Mouse (Mus musculus) ovary, adult 10 weeks (tissue): Measurements from ENCODE around the gene AI464131. TPM values are rescaled to one million over a fixed set of nuclear protein-coding genes. Genes with fewer than 3 reads are reported as not detected.

Experiments
- polyA plus RNA-seq: library from polyadenylated mRNA; stranded (reverse); fragments of 350-450 nt; fragmentation: Illumina TruSeq; extraction: RNeasy Lipid Tissue Mini Kit (QIAGEN cat#74804); gene quantifications from one replicate; pipeline ENCODE4 v1.2.3, GENCODE M21; 2014

AI464131 gene
- 2.4 TPM for polyA plus RNA-seq

GRCm38 (mm10) chr4:41502986-41503412 lies at the start of gene AI464131:
Gene AI464131, minus strand, starts transcription at chr4:41503076.

GRCm38 (mm10) chr4:41517233-41517632 lies 14.4 kb upstream of the AI464131 start, which contains the start of gene 1110017D15Rik:
Gene 1110017D15Rik, minus strand, starts transcription at chr4:41517333.

GRCm38 (mm10) chr4:41464345-41465286 lies 38.3 kb downstream of the AI464131 start, which contains the start of the genes Kif24 and Nudt2:
Gene Kif24, minus strand, starts transcription at chr4:41464887.
Gene Nudt2, plus strand, starts transcription at chr4:41465151.

Other genes with a start within 250 kb of the AI464131 start
- 109 TPM for gene Ubap2, start 227.9 kb downstream of the AI464131 start, polyA plus RNA-seq
- 47.9 TPM for gene Dcaf12, start 188.2 kb downstream of the AI464131 start, polyA plus RNA-seq
- gene Ubap1, start 154.1 kb downstream of the AI464131 start, polyA plus RNA-seq = 50.9 TPM
- 4.3 TPM for gene Kif24, start 38.2 kb downstream of the AI464131 start, polyA plus RNA-seq
- gene Nudt2, start 37.9 kb downstream of the AI464131 start, polyA plus RNA-seq = 25.5 TPM
- 5.9 TPM for gene 1110017D15Rik, start 14.3 kb upstream of the AI464131 start, polyA plus RNA-seq
- 1.6 TPM for gene Fam219a, start 66.5 kb upstream of the AI464131 start, polyA plus RNA-seq
- gene Dnaic1, start 66.7 kb upstream of the AI464131 start, polyA plus RNA-seq = 0.68 TPM
- gene Enho, start 137.2 kb upstream of the AI464131 start, polyA plus RNA-seq = not detected
- gene Cntfr, start 194.0 kb upstream of the AI464131 start, polyA plus RNA-seq = 0.71 TPM
- 15.1 TPM for gene Il11ra1, start 196.9 kb upstream of the AI464131 start, polyA plus RNA-seq
- gene Rpp25l, start 210.5 kb upstream of the AI464131 start, polyA plus RNA-seq = not detected
- 23.2 TPM for gene Dctn3, start 220.1 kb upstream of the AI464131 start, polyA plus RNA-seq
- gene Arid3c, start 228.1 kb upstream of the AI464131 start, polyA plus RNA-seq = not detected